Mouse (Mus musculus) olfactory bulb, adult 2 months (tissue): ENCODE results near the gene Tldc2.

Experiments
- CTCF ChIP-seq: fragments of 200-500 bp; IDR thresholded peaks from 2 replicates; pipeline ENCODE4 v1.5.1; 2012; ENCODE audit warnings: low read depth, mild to moderate bottlenecking, low read length, moderate library complexity; ENCODE audit not compliant: insufficient read depth
- POLR2A ChIP-seq: fragments of 200-500 bp; IDR thresholded peaks from 2 replicates; pipeline ENCODE4 v1.6.1; 2012; ENCODE audit warnings: mild to moderate bottlenecking, low read depth, low read length, moderate library complexity; ENCODE audit not compliant: insufficient read depth

GRCm38 (mm10) chr2:157086796-157087195 is at the start of gene Tldc2:
- TF ChIP-seq CTCF (no peak), POLR2A (no peak)
